Mouse (Mus musculus) lung, adult 18-20 months (tissue): ENCODE data around the gene Olfr661.
A peak's percentile ranks its signal among the peaks of the same experiment; 100 is the strongest.

Source experiments
- DNase-seq, 2 experiments: peaks; one replicate each; pipeline ENCODE4 v3.0.0; 2022; ENCODE audit warnings: mixed read lengths in 2 of 2

The Olfr661 gene

DNA sequence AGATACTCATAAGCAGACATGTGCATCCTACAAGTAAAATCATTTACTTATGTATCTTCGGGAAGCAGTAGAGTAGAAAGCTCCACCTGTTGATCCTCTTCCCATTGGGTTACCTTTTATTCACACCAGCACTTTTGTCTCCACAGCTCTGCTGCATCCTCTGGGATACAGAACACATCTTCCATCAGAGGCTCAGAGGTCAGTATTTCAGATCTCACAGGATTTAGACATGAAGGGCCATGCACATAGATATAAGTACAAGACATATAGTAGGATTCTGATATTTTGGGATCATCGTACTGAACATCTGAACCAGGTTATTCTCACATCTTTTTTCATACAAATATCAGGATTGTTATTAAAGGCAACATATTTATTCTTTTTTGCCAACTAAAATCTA lies at the start of gene Olfr661:
Gene Olfr661, plus strand, starts transcription at position 301 of the 400 bp plus-strand sequence.
- no peak for DNase-seq

DNA sequence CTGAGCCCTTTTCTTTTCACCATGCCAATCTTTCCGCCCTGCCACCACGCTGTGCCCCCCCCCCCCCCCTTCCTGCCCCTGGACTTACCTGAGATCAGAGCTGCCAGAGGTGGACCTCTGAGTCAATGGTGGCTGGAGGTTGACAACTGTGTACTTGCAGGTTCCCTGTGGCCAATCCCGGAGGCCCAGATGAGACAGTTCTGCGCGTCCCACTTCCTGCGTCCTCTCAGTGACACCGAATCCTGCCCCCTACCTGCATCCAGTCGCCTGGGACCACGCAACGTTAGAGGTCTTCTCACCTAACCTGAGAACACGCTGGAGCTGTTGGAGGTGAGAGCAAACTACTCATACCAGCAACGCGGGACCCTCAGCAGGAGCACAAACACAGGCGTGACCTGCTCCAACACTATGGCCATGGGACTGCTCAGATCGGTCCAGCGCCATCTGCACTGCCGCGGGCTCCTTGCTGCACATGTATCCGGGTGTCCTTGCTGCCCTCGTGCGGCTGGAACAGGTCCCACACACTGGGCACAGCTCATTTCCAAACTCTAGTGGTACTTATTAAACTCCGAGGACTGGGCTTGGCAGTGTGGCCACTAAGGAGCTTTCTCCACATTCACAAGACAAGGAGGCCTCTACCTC lies 39.3 kb upstream of the Olfr661 start, which contains the start of gene Olfr658:
Gene Olfr658, minus strand, starts transcription at position 465 of the 642 bp plus-strand sequence.
- DNase-seq: peak; percentile 15 to 16

DNA sequence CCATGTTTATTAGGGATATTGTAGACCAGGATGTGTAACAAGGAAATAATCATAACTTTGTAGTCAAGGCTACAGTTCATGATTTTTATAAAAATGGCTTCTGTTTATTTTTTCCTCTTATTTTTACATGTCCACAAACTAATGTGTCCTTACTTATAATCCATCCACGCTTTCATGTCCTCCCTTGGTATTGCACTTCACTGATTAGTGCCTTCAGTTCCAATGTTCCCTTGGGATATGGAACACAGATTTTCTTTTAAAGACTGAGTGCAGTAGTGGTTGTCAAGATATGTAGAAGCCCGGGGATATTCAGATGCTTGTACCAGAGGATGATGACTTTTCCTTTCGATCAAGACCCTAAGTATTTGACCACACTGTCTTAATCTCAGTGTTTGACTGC lies 19.8 kb upstream of the Olfr661 start, which contains the start of gene Olfr659:
Gene Olfr659, plus strand, starts transcription at position 301 of the 400 bp plus-strand sequence.
- DNase-seq: no peak
